Mouse (Mus musculus) CH12.LX (cell line): ENCODE results near the gene Bzw2. TPM values are rescaled to one million over a fixed set of nuclear protein-coding genes. Genes with fewer than 3 reads are reported as not detected.

ENCODE experiments used
- DNase-seq: peaks from one replicate; pipeline ENCODE4 v3.0.0-alpha.2; 2013; ENCODE audit errors: extremely low read depth
- H3K27ac ChIP-seq: 2 replicates; pipeline ENCODE4 v1.5.1; 2012; ENCODE audit warnings: low read depth, mild to moderate bottlenecking, control low read depth, moderate library complexity; ENCODE audit not compliant: insufficient read depth
- H3K27me3 ChIP-seq: replicated peaks from 2 replicates; pipeline ENCODE3; 2012; ENCODE audit warnings: inconsistent platforms
- H3K36me3 ChIP-seq, 2 experiments: replicated peaks in 1 of 2; 2 replicates each; pipeline versions ENCODE3 to v1.6.1; 2012; ENCODE audit warnings: inconsistent platforms in 1 of 2, low read length in 1 of 2, mild to moderate bottlenecking in 1 of 2, mixed read lengths in 1 of 2, moderate library complexity in 1 of 2; ENCODE audit not compliant: control insufficient read depth in 1 of 2, insufficient read depth in 1 of 2
- H3K4me1 ChIP-seq, 2 experiments: 2 replicates each; pipeline ENCODE4 v1.6.1; 2012; ENCODE audit warnings: inconsistent platforms in 1 of 2, moderate library complexity in 1 of 2; ENCODE audit not compliant: insufficient read depth in 2 of 2, control insufficient read depth in 1 of 2
- H3K4me2 ChIP-seq: 2 replicates; pipeline ENCODE4 v1.6.1; 2012; ENCODE audit warnings: low read depth, mild to moderate bottlenecking, control low read depth; ENCODE audit not compliant: poor library complexity, insufficient read depth, severe bottlenecking
- H3K4me3 ChIP-seq, 3 experiments: fragments of 150-350 bp in 1 of 3; sonication (generic) in 1 of 3; replicated peaks in 1 of 3; 2 replicates each; pipeline versions ENCODE3 to v1.5.1; 2011 to 2012; ENCODE audit warnings: low read depth in 2 of 3, low read length in 2 of 3, mild to moderate bottlenecking in 2 of 3, moderate library complexity in 2 of 3, control low read depth in 1 of 3, improper control_type of control experiment in 1 of 3, inconsistent platforms in 1 of 3, mixed read lengths in 1 of 3; ENCODE audit not compliant: poor library complexity in 1 of 3
- H3K79me2 ChIP-seq: replicated peaks from 2 replicates; pipeline ENCODE4 v1.6.1; 2012; ENCODE audit warnings: mild to moderate bottlenecking, moderate library complexity; ENCODE audit not compliant: control insufficient read depth, poor library complexity, insufficient read depth, severe bottlenecking; ENCODE audit errors: extremely low read depth
- H3K9ac ChIP-seq: 2 replicates; pipeline ENCODE4 v1.6.1; 2012; ENCODE audit warnings: low read depth, mild to moderate bottlenecking, control low read depth, moderate library complexity; ENCODE audit not compliant: insufficient read depth
- H3K9me3 ChIP-seq: replicated peaks from 2 replicates; pipeline ENCODE3; 2012; ENCODE audit warnings: low read length, inconsistent platforms, mixed read lengths
- BHLHE40 ChIP-seq: IDR thresholded peaks from 2 replicates; pipeline ENCODE4 v1.6.1; 2011; ENCODE audit warnings: mild to moderate bottlenecking, low read depth, low read length, improper control_type of control experiment
- ETS1 ChIP-seq: conservative IDR thresholded peaks from 2 replicates; pipeline ENCODE4 v1.6.1; 2012; ENCODE audit warnings: low read depth, mild to moderate bottlenecking, inconsistent platforms, low read length, improper control_type of control experiment, moderate library complexity
- JUN ChIP-seq: IDR thresholded peaks from 2 replicates; pipeline ENCODE4 v1.6.1; 2011; ENCODE audit warnings: low read depth, mild to moderate bottlenecking, low read length, improper control_type of control experiment, moderate library complexity; ENCODE audit not compliant: insufficient read depth
- MAFK ChIP-seq: IDR thresholded peaks from 2 replicates; pipeline ENCODE4 v1.6.1; 2011; ENCODE audit warnings: low read length, improper control_type of control experiment; ENCODE audit not compliant: insufficient replicate concordance
- MAX ChIP-seq: IDR thresholded peaks from 2 replicates; pipeline ENCODE4 v1.6.1; 2011; ENCODE audit warnings: low read length, improper control_type of control experiment
- MEF2A ChIP-seq: IDR thresholded peaks from 2 replicates; pipeline ENCODE4 v1.6.1; 2014; ENCODE audit warnings: low read depth, mild to moderate bottlenecking, inconsistent platforms, low read length, improper control_type of control experiment, borderline replicate concordance
- MXI1 ChIP-seq: IDR thresholded peaks from 2 replicates; pipeline ENCODE4 v1.6.1; 2011; ENCODE audit warnings: mild to moderate bottlenecking, low read depth, low read length, improper control_type of control experiment
- NELFE ChIP-seq: IDR thresholded peaks from 2 replicates; pipeline ENCODE4 v1.6.1; 2011; ENCODE audit warnings: low read depth, low read length, improper control_type of control experiment
- NRF1 ChIP-seq: IDR thresholded peaks from 2 replicates; pipeline ENCODE4 v1.6.1; 2014; ENCODE audit warnings: low read depth, mild to moderate bottlenecking, inconsistent platforms, low read length, improper control_type of control experiment, moderate library complexity
- PAX5 ChIP-seq: IDR thresholded peaks from 2 replicates; pipeline ENCODE4 v1.6.1; 2012; ENCODE audit warnings: low read length, inconsistent platforms, mixed read lengths
- POLR2A ChIP-seq: IDR thresholded peaks from 2 replicates; pipeline ENCODE4 v1.6.1; 2011; ENCODE audit warnings: low read depth, mild to moderate bottlenecking, improper control_type of control experiment, low read length
- RAD21 ChIP-seq: IDR thresholded peaks from 2 replicates; pipeline ENCODE4 v1.6.1; 2011; ENCODE audit warnings: low read depth, mild to moderate bottlenecking, low read length, improper control_type of control experiment, moderate library complexity
- SMC3 ChIP-seq: IDR thresholded peaks from 2 replicates; pipeline ENCODE4 v1.6.1; 2011; ENCODE audit warnings: low read depth, low read length, improper control_type of control experiment
- ZC3H11A ChIP-seq: IDR thresholded peaks from 2 replicates; pipeline ENCODE4 v1.6.1; 2012; ENCODE audit warnings: low read depth, mild to moderate bottlenecking, inconsistent platforms, low read length, improper control_type of control experiment
- ZKSCAN1 ChIP-seq: IDR thresholded peaks from 2 replicates; pipeline ENCODE4 v1.6.1; 2012; ENCODE audit warnings: low read depth, inconsistent platforms, low read length, improper control_type of control experiment, borderline replicate concordance
- ZNF384 ChIP-seq: IDR thresholded peaks from 2 replicates; pipeline ENCODE4 v1.6.1; 2012; ENCODE audit warnings: low read depth, low read length, improper control_type of control experiment, inconsistent platforms
- dilution Hi-C: fragments of 300-500 bp; cut with MboI; formaldehyde crosslinking; loops from 2 replicates; pipeline ENCODE4 v1.14.3; 2020; ENCODE audit warnings: low sequenced_read_pairs; ENCODE audit not compliant: extremely low pct_unique_long_range_greater_than_20kb, extremely low pct_ligation_motif_present
- in situ Hi-C: fragments of 300-500 bp; cut with MboI; formaldehyde crosslinking; loops from 3 replicates; pipeline ENCODE4 v1.14.3; 2019; ENCODE audit warnings: low sequenced_read_pairs, low pct_ligation_motif_present, low pct_unique_long_range_greater_than_20kb, mixed read lengths
- polyA plus RNA-seq: library from polyadenylated mRNA; unstranded; fragments of >175 nt; gene quantifications from 2 replicates; pipeline ENCODE4 v1.2.1, GENCODE M21; 2012; ENCODE audit warnings: low read depth; ENCODE audit not compliant: insufficient read length
- total RNA-seq, 2 experiments: library from RNA; depleted of rRNA; stranded (reverse); fragments of 300-350 nt in 1 of 2; fragments of >200 nt in 1 of 2; gene quantifications; 2 replicates each; pipeline ENCODE4 v1.2.3; 2012 to 2014

Bzw2 gene
- total and polyA plus RNA-seq, 3 experiments: 161 to 424 (median 275) TPM

GRCm38 (mm10) chr12:36190343-36190742, 32.5 kb upstream of the Bzw2 start:
- no peaks in the 10 kb centered on the region for H3K27me3 ChIP-seq
- TF ChIP-seq BHLHE40 (no peak), JUN (no peak)
- no peak overlapping the region for H3K4me2 ChIP-seq
- peaks cover 35 to 90% of the 10 kb centered on the region in 2 experiments for H3K36me3 ChIP-seq
- in situ Hi-C loops (no loop called here), dilution Hi-C loops (no loop called here)
- H3K9ac ChIP-seq: no peak overlapping the region
- no peak overlapping the region for H3K4me3 ChIP-seq
- no peak overlapping the region for H3K27ac ChIP-seq
- H3K79me2 ChIP-seq: no peaks in the 10 kb centered on the region
- H3K4me1 ChIP-seq: no peaks in the 10 kb centered on the region; a peak in 1 of 4 replicates
- H3K9me3 ChIP-seq: no peaks in the 10 kb centered on the region
- DNase-seq: no peak

GRCm38 (mm10) chr12:36189610-36190009, 31.7 kb upstream of the Bzw2 start:
- no peaks in the 10 kb centered on the region; a peak in 1 of 4 replicates for H3K4me1 ChIP-seq
- no peak for TF ChIP-seq BHLHE40
- TF ChIP-seq ZC3H11A: no peak
- no peaks in the 10 kb centered on the region for H3K27me3 ChIP-seq
- H3K36me3 ChIP-seq: peaks cover 31 to 88% of the 10 kb centered on the region in 2 experiments
- no peaks in the 10 kb centered on the region for H3K9me3 ChIP-seq
- no peak for DNase-seq
- in situ Hi-C loops: no loop called here
- dilution Hi-C loops: no loop called here
- H3K79me2 ChIP-seq: no peaks in the 10 kb centered on the region
- no peak overlapping the region for H3K27ac ChIP-seq
- H3K4me3 ChIP-seq: no peak overlapping the region
- no peak overlapping the region for H3K9ac ChIP-seq
- no peak overlapping the region for H3K4me2 ChIP-seq

- dilution Hi-C loops: no loop called here
- in situ Hi-C loops: no loop called here
- no peak for DNase-seq
Measured at GRCm38 (mm10) chr12:36187081-36187480, 29.2 kb upstream of the Bzw2 start.

More at GRCm38 (mm10) chr12:36187081-36187480, 29.2 kb upstream of the Bzw2 start:
- no peak overlapping the region for H3K27ac ChIP-seq
- H3K9me3 ChIP-seq: no peaks in the 10 kb centered on the region
- H3K4me1 ChIP-seq: no peaks in the 10 kb centered on the region; a peak in 1 of 4 replicates
- no peaks in the 10 kb centered on the region for H3K27me3 ChIP-seq
- TF ChIP-seq ZNF384 (no peak), MAX (no peak), SMC3 (no peak), MXI1 (no peak), BHLHE40 (no peak), PAX5 (no peak), NRF1 (no peak), MEF2A (no peak), NELFE (no peak), POLR2A (no peak), JUN (no peak), RAD21 (no peak), ETS1 (no peak), ZKSCAN1 (no peak), MAFK (no peak)
- H3K36me3 ChIP-seq: peaks cover 46 to 90% of the 10 kb centered on the region in 2 experiments
- no peak overlapping the region for H3K9ac ChIP-seq
- no peak overlapping the region for H3K4me2 ChIP-seq
- no peaks in the 10 kb centered on the region for H3K79me2 ChIP-seq
- H3K4me3 ChIP-seq: no peak overlapping the region
